Mouse (Mus musculus) hindbrain, embryonic 14.5 days (tissue): Measurements from ENCODE around the gene Higd2a. TPM values are rescaled to one million over a fixed set of nuclear protein-coding genes. Genes with fewer than 3 reads are reported as not detected.
A peak's percentile ranks its signal among the peaks of the same experiment; 100 is the strongest.
"Not testable (repeated sequence)": the region's sequence is repeated elsewhere in the genome, so short reads cannot be mapped to it uniquely, and the experiment has no call there.

ENCODE experiments used
- ATAC-seq: fragments of 200-750 bp; cut with Nextera tagmentation; 2 replicates; pipeline ENCODE4 v1.8.0; 2017; ENCODE audit warnings: moderate number of reproducible peaks, mild to moderate bottlenecking, moderate TSS enrichment, moderate library complexity; ENCODE audit not compliant: low FRiP score
- DNase-seq: peaks from one replicate; pipeline ENCODE4 v3.0.0-alpha.2; 2015; ENCODE audit warnings: low spot score
- H3K27ac ChIP-seq: fragments of 300-500 bp; sonication (generic); 2 replicates; pipeline ENCODE4 v1.5.1; 2014; ENCODE audit warnings: mild to moderate bottlenecking, moderate library complexity
- H3K27me3 ChIP-seq: fragments of 300-500 bp; sonication (generic); 2 replicates; pipeline ENCODE4 v1.6.1; 2014; ENCODE audit warnings: mild to moderate bottlenecking, low read length, mixed read lengths; ENCODE audit not compliant: control insufficient read depth, insufficient read depth
- H3K36me3 ChIP-seq: fragments of 300-500 bp; sonication (generic); replicated peaks from 2 replicates; pipeline ENCODE4 v1.6.1; 2014; ENCODE audit not compliant: control insufficient read depth, insufficient read depth
- H3K4me1 ChIP-seq: fragments of 300-500 bp; sonication (generic); replicated peaks from 2 replicates; pipeline ENCODE4 v1.6.1; 2014; ENCODE audit warnings: antibody characterized with exemption, low read length, mixed read lengths; ENCODE audit not compliant: control insufficient read depth, insufficient read depth
- H3K4me2 ChIP-seq: fragments of 300-500 bp; sonication (generic); replicated peaks from 2 replicates; pipeline ENCODE4 v1.6.1; 2014; ENCODE audit warnings: mild to moderate bottlenecking, moderate library complexity
- H3K4me3 ChIP-seq: fragments of 300-500 bp; sonication (generic); replicated peaks from 2 replicates; pipeline ENCODE4 v1.5.1; 2014; ENCODE audit warnings: mild to moderate bottlenecking, low read length
- H3K9ac ChIP-seq: fragments of 300-500 bp; sonication (generic); 2 replicates; pipeline ENCODE4 v1.6.1; 2014
- H3K9me3 ChIP-seq: fragments of 300-500 bp; sonication (generic); 2 replicates; pipeline ENCODE4 v1.6.1; 2016; ENCODE audit warnings: low read length; ENCODE audit not compliant: control insufficient read depth
- WGBS: fragments of 180-500 bp; shearing (Covaris S2); extraction: QIAGEN DNeasy Blood & Tissue Kit; methylation state at CpG from one replicate; pipeline ENCODE4 v1.1.7; 2014; 5-methylcytosine and 5-hydroxymethylcytosine counted together
- polyA plus RNA-seq: library from polyadenylated mRNA; unstranded; fragments of >200 nt; fragmentation: Nextera tagmentation; extraction: Ambion mirVana; gene quantifications from 2 replicates; pipeline ENCODE4 v1.2.1, GENCODE M21; 2014

The Higd2a gene
- polyA plus RNA-seq, 1 experiment from 2014 or later = 275 TPM

GRCm38 (mm10) chr13:54610613-54610971 lies 20.6 kb downstream of the Higd2a start:
- peaks cover 17% of the 10 kb centered on the region for H3K4me1 ChIP-seq
- H3K4me3 ChIP-seq = peak overlapping the region; percentile 58
- H3K9ac ChIP-seq = peak overlapping the region; percentile 79
- H3K27ac ChIP-seq = peak overlapping the region; percentile 78
- H3K27me3 ChIP-seq = no peaks in the 10 kb centered on the region
- ATAC-seq (peak; percentile 7; the same call in 1 of the 2 replicates), DNase-seq (no peak)
- H3K9me3 ChIP-seq = no peaks in the 10 kb centered on the region
- WGBS = 9% methylated on average over 13 of the region's 13 CpGs
- H3K4me2 ChIP-seq = peak overlapping the region; percentile 67
- H3K36me3 ChIP-seq = peaks cover 2% of the 10 kb centered on the region; the same call in 1 of the 2 replicates

GRCm38 (mm10) chr13:54610972-54611754 lies 21.2 kb downstream of the Higd2a start, which contains the start of gene Cltb:
Gene Cltb (minus strand): TSS chr13:54611344.
- Histone ChIP-seq H3K4me3 (peak within 1 kb of the TSS; percentile 58), H3K4me1 (peaks cover 17% of the 10 kb centered on the region)
- ATAC-seq = peak; percentile 81

GRCm38 (mm10) chr13:54613141-54613540 lies 23.1 kb downstream of the Higd2a start:
- not testable (repeated sequence) for DNase-seq, H3K9ac ChIP-seq, H3K4me3 ChIP-seq, H3K36me3 ChIP-seq, ATAC-seq, H3K4me2 ChIP-seq, H3K27ac ChIP-seq, H3K27me3 ChIP-seq, H3K9me3 ChIP-seq
- H3K4me1 ChIP-seq = peaks cover 17% of the 10 kb centered on the region
- 81% methylated on average over 8 of the region's 8 CpGs for WGBS

More at GRCm38 (mm10) chr13:54610972-54611754, 21.2 kb downstream of the Higd2a start, which contains the start of gene Cltb:
- H3K27me3 ChIP-seq = no peaks in the 10 kb centered on the region
- H3K27ac ChIP-seq = peak within 1 kb of the TSS; percentile 78
- no peaks in the 10 kb centered on the region for H3K9me3 ChIP-seq
- H3K9ac ChIP-seq = peak within 1 kb of the TSS; percentile 79
- DNase-seq = peak; percentile 91
- H3K36me3 ChIP-seq = no peaks in the 10 kb centered on the region
- peak within 1 kb of the TSS; percentile 67 for H3K4me2 ChIP-seq
- under 1% methylated on average over 62 of the region's 66 CpGs for WGBS

GRCm38 (mm10) chr13:54616307-54616706 lies 26.3 kb downstream of the Higd2a start:
- DNase-seq (no peak), ATAC-seq (no peak)
- Histone ChIP-seq H3K4me2 (no peak overlapping the region), H3K36me3 (no peaks in the 10 kb centered on the region), H3K9me3 (no peaks in the 10 kb centered on the region), H3K27me3 (no peaks in the 10 kb centered on the region), H3K4me1 (no peaks in the 10 kb centered on the region), H3K9ac (no peak overlapping the region), H3K27ac (no peak overlapping the region), H3K4me3 (no peak overlapping the region)
- 88% methylated on average over 8 of the region's 8 CpGs for WGBS

- Histone ChIP-seq H3K27me3 (no peaks in the 10 kb centered on the region), H3K27ac (no peak overlapping the region), H3K9ac (no peak overlapping the region), H3K4me3 (no peak overlapping the region), H3K36me3 (no peaks in the 10 kb centered on the region), H3K9me3 (no peaks in the 10 kb centered on the region), H3K4me2 (no peak overlapping the region), H3K4me1 (no peaks in the 10 kb centered on the region)
- DNase-seq (no peak), ATAC-seq (no peak)
- WGBS = 71% methylated on average over 6 of the region's 6 CpGs
These were observed 27.0 kb downstream of the Higd2a start for GRCm38 (mm10) chr13:54616998-54617397.

- peak; percentile 100 for DNase-seq
- peak within 1 kb of the TSS; percentile 87 for H3K9ac ChIP-seq
- H3K9me3 ChIP-seq = no peaks in the 10 kb centered on the region
- H3K4me3 ChIP-seq = peak within 1 kb of the TSS; percentile 82
- peak; percentile 98 for ATAC-seq
- peak within 1 kb of the TSS; percentile 91 for H3K27ac ChIP-seq
- H3K36me3 ChIP-seq = no peaks in the 10 kb centered on the region
- 13% methylated on average over 44 of the region's 44 CpGs for WGBS
- peak within 1 kb of the TSS; percentile 66 for H3K4me2 ChIP-seq
- peaks cover 17% of the 10 kb centered on the region for H3K4me1 ChIP-seq
- H3K27me3 ChIP-seq = no peaks in the 10 kb centered on the region
These were observed 31.3 kb downstream of the Higd2a start, which contains the start of gene Faf2 for GRCm38 (mm10) chr13:54621155-54621932. Gene Faf2 (plus strand): TSS chr13:54621784.

GRCm38 (mm10) chr13:54621960-54622521 lies 32.0 kb downstream of the Higd2a start:
- 3% methylated on average over 26 of the region's 27 CpGs for WGBS
- Histone ChIP-seq H3K27ac (peak overlapping the region; percentile 91), H3K9me3 (no peaks in the 10 kb centered on the region), H3K4me1 (peaks cover 17% of the 10 kb centered on the region), H3K4me3 (peak overlapping the region; percentile 82), H3K9ac (peak overlapping the region; percentile 87), H3K36me3 (no peaks in the 10 kb centered on the region), H3K27me3 (no peaks in the 10 kb centered on the region), H3K4me2 (peak overlapping the region; percentile 66)
- ATAC-seq (no peak; the same call in none of the 2 replicates), DNase-seq (no peak)

GRCm38 (mm10) chr13:54629128-54629527 lies 39.1 kb downstream of the Higd2a start:
- peaks cover 4% of the 10 kb centered on the region for H3K36me3 ChIP-seq
- H3K27ac ChIP-seq = no peak overlapping the region
- DNase-seq (no peak), ATAC-seq (no peak)
- no peak overlapping the region for H3K9ac ChIP-seq
- 89% methylated on average over 4 of the region's 4 CpGs for WGBS
- H3K9me3 ChIP-seq = no peaks in the 10 kb centered on the region
- H3K27me3 ChIP-seq = no peaks in the 10 kb centered on the region
- H3K4me3 ChIP-seq = no peak overlapping the region
- no peaks in the 10 kb centered on the region for H3K4me1 ChIP-seq
- H3K4me2 ChIP-seq = no peak overlapping the region

- DNase-seq (no peak), ATAC-seq (no peak)
- H3K9me3 ChIP-seq = no peaks in the 10 kb centered on the region
- no peaks in the 10 kb centered on the region for H3K4me1 ChIP-seq
- H3K4me2 ChIP-seq = no peak overlapping the region
- no peak overlapping the region for H3K27ac ChIP-seq
- WGBS = 80% methylated on average over 3 of the region's 3 CpGs
- H3K4me3 ChIP-seq = no peak overlapping the region
- H3K9ac ChIP-seq = no peak overlapping the region
- H3K27me3 ChIP-seq = no peaks in the 10 kb centered on the region
- H3K36me3 ChIP-seq = peaks cover 21% of the 10 kb centered on the region
These were observed 42.8 kb downstream of the Higd2a start for GRCm38 (mm10) chr13:54632731-54633277.
